Mouse (Mus musculus) CH12.LX (cell line): ENCODE results near the gene Tstd2.

Experiments used
- BHLHE40 ChIP-seq: IDR thresholded peaks from 2 replicates; pipeline ENCODE4 v1.6.1; 2011; ENCODE audit warnings: mild to moderate bottlenecking, low read depth, low read length, improper control_type of control experiment
- CTCF ChIP-seq, 2 experiments: IDR thresholded peaks in 1 of 2; conservative IDR thresholded peaks in 1 of 2; 2 replicates each; pipeline ENCODE4 v1.5.1; 2011 to 2012; ENCODE audit warnings: low read depth in 2 of 2, low read length in 2 of 2, improper control_type of control experiment in 1 of 2, inconsistent platforms in 1 of 2, mild to moderate bottlenecking in 1 of 2, moderate library complexity in 1 of 2
- EP300 ChIP-seq: IDR thresholded peaks from 2 replicates; pipeline ENCODE4 v1.6.1; 2011; ENCODE audit warnings: low read length, improper control_type of control experiment
- MXI1 ChIP-seq: IDR thresholded peaks from 2 replicates; pipeline ENCODE4 v1.6.1; 2011; ENCODE audit warnings: mild to moderate bottlenecking, low read depth, low read length, improper control_type of control experiment
- NRF1 ChIP-seq: IDR thresholded peaks from 2 replicates; pipeline ENCODE4 v1.6.1; 2014; ENCODE audit warnings: low read depth, mild to moderate bottlenecking, inconsistent platforms, low read length, improper control_type of control experiment, moderate library complexity
- POLR2A ChIP-seq: IDR thresholded peaks from 2 replicates; pipeline ENCODE4 v1.6.1; 2011; ENCODE audit warnings: low read depth, mild to moderate bottlenecking, improper control_type of control experiment, low read length
- RAD21 ChIP-seq: IDR thresholded peaks from 2 replicates; pipeline ENCODE4 v1.6.1; 2011; ENCODE audit warnings: low read depth, mild to moderate bottlenecking, low read length, improper control_type of control experiment, moderate library complexity
- SIN3A ChIP-seq: IDR thresholded peaks from 2 replicates; pipeline ENCODE4 v1.6.1; 2012; ENCODE audit warnings: low read length, improper control_type of control experiment, inconsistent platforms
- TCF12 ChIP-seq: IDR thresholded peaks from 2 replicates; pipeline ENCODE4 v1.6.1; 2014; ENCODE audit warnings: low read depth, mild to moderate bottlenecking, inconsistent platforms, low read length, improper control_type of control experiment

GRCm38 (mm10) chr4:46095826-46096159, 42.7 kb downstream of the Tstd2 start:
- TF ChIP-seq SIN3A (no peak; the same call in 1 of the 2 replicates), POLR2A (no peak), CTCF (conservative IDR thresholded peaks at IDR 0.05 in 1 of 2, IDR thresholded peaks at IDR 0.05 in 1 of 2; ENCODE audit: low read depth in 2 of 2, low read length in 2 of 2) (no peak), RAD21 (no peak), NRF1 (no peak), BHLHE40 (no peak), TCF12 (no peak), EP300 (no peak), MXI1 (no peak; the same call in 1 of the 2 replicates)
